Mouse (Mus musculus): ENCODE measurements around the gene Apip. TPM values are rescaled to one million over a fixed set of nuclear protein-coding genes. Genes with fewer than 3 reads are reported as not detected.

Apip gene
- 8.4 and 9.5 TPM in 2 replicates for total RNA-seq (2017)

GRCm38 (mm10) chr2:103073219-103073982 is at the start of gene Apip, which contains the start of gene Pdhx:
Gene Apip (plus strand): TSS chr2:103073675.
Gene Pdhx (minus strand): TSS chr2:103073513.
- ATAC-seq (ENCODE audit: extremely low read depth, insufficient number of reproducible peaks, low FRiP score, poor library complexity, severe bottlenecking): peak; percentile 97

GRCm38 (mm10) chr2:103037831-103038230 is 35.6 kb upstream of the Apip start:
- no peak for ATAC-seq (ENCODE audit: extremely low read depth, insufficient number of reproducible peaks, low FRiP score, poor library complexity, severe bottlenecking)

- ATAC-seq (ENCODE audit: extremely low read depth, insufficient number of reproducible peaks, low FRiP score, poor library complexity, severe bottlenecking): no peak
These were observed 32.6 kb upstream of the Apip start for GRCm38 (mm10) chr2:103040896-103041295.

- no peak for ATAC-seq (ENCODE audit: extremely low read depth, insufficient number of reproducible peaks, low FRiP score, poor library complexity, severe bottlenecking)
These were observed 28.2 kb upstream of the Apip start for GRCm38 (mm10) chr2:103045286-103045685.

GRCm38 (mm10) chr2:103051937-103052893 is 21.3 kb upstream of the Apip start:
- ATAC-seq (ENCODE audit: extremely low read depth, insufficient number of reproducible peaks, low FRiP score, poor library complexity, severe bottlenecking): peak; percentile 70

- ATAC-seq (ENCODE audit: extremely low read depth, insufficient number of reproducible peaks, low FRiP score, poor library complexity, severe bottlenecking): no peak
These were observed 17.7 kb upstream of the Apip start for GRCm38 (mm10) chr2:103055820-103056219.

- no peak for ATAC-seq (ENCODE audit: extremely low read depth, insufficient number of reproducible peaks, low FRiP score, poor library complexity, severe bottlenecking)
These were observed 15.2 kb upstream of the Apip start for GRCm38 (mm10) chr2:103058266-103058665.

GRCm38 (mm10) chr2:103062865-103063264 is 10.6 kb upstream of the Apip start:
- peak; percentile 79 for ATAC-seq (ENCODE audit: extremely low read depth, insufficient number of reproducible peaks, low FRiP score, poor library complexity, severe bottlenecking)

- ATAC-seq (ENCODE audit: extremely low read depth, insufficient number of reproducible peaks, low FRiP score, poor library complexity, severe bottlenecking): no peak
These were observed 6.6 kb upstream of the Apip start for GRCm38 (mm10) chr2:103066683-103067551.

- ATAC-seq (ENCODE audit: extremely low read depth, insufficient number of reproducible peaks, low FRiP score, poor library complexity, severe bottlenecking): no peak
These were observed 5.8 kb upstream of the Apip start for GRCm38 (mm10) chr2:103067552-103068207.

GRCm38 (mm10) chr2:103068602-103069001 is 4.9 kb upstream of the Apip start:
- no peak for ATAC-seq (ENCODE audit: extremely low read depth, insufficient number of reproducible peaks, low FRiP score, poor library complexity, severe bottlenecking)

GRCm38 (mm10) chr2:103069752-103070405 is 3.6 kb upstream of the Apip start:
- ATAC-seq (ENCODE audit: extremely low read depth, insufficient number of reproducible peaks, low FRiP score, poor library complexity, severe bottlenecking): no peak

- ATAC-seq (ENCODE audit: extremely low read depth, insufficient number of reproducible peaks, low FRiP score, poor library complexity, severe bottlenecking): no peak
These were observed 2.9 kb upstream of the Apip start for GRCm38 (mm10) chr2:103070586-103070985.

GRCm38 (mm10) chr2:103081117-103081516 is 7.6 kb downstream of the Apip start:
- ATAC-seq (ENCODE audit: extremely low read depth, insufficient number of reproducible peaks, low FRiP score, poor library complexity, severe bottlenecking): no peak

GRCm38 (mm10) chr2:103081706-103082105 is 8.2 kb downstream of the Apip start:
- no peak for ATAC-seq (ENCODE audit: extremely low read depth, insufficient number of reproducible peaks, low FRiP score, poor library complexity, severe bottlenecking)

GRCm38 (mm10) chr2:103082853-103083252 is 9.4 kb downstream of the Apip start:
- no peak for ATAC-seq (ENCODE audit: extremely low read depth, insufficient number of reproducible peaks, low FRiP score, poor library complexity, severe bottlenecking)

GRCm38 (mm10) chr2:103084451-103084850 is 11.0 kb downstream of the Apip start:
- ATAC-seq (ENCODE audit: extremely low read depth, insufficient number of reproducible peaks, low FRiP score, poor library complexity, severe bottlenecking): peak; percentile 46; the same call in 1 of the 2 replicates

GRCm38 (mm10) chr2:103085633-103086032 is 12.2 kb downstream of the Apip start:
- no peak for ATAC-seq (ENCODE audit: extremely low read depth, insufficient number of reproducible peaks, low FRiP score, poor library complexity, severe bottlenecking)

All from neutrophil, adult 5-6 weeks (primary cell).